Mouse (Mus musculus) NIH3T3 (cell line): ENCODE results near the gene Acsl3.

ENCODE experiments used
- DNase-seq: peaks from one replicate; pipeline ENCODE4 v3.0.0-alpha.2; 2012; ENCODE audit warnings: low read depth

The Acsl3 gene

GRCm38 (mm10) chr1:78686872-78687271, 29.2 kb downstream of the Acsl3 start:
- DNase-seq, result peak; percentile 47

GRCm38 (mm10) chr1:78688149-78688548, 30.5 kb downstream of the Acsl3 start:
- DNase-seq, result peak; percentile 39

- DNase-seq, result no peak
These were observed 37.1 kb downstream of the Acsl3 start for GRCm38 (mm10) chr1:78694503-78695258.

GRCm38 (mm10) chr1:78696305-78696704, 38.7 kb downstream of the Acsl3 start:
- DNase-seq, result no peak

GRCm38 (mm10) chr1:78696903-78697302, 39.3 kb downstream of the Acsl3 start:
- DNase-seq, result no peak

DNA sequence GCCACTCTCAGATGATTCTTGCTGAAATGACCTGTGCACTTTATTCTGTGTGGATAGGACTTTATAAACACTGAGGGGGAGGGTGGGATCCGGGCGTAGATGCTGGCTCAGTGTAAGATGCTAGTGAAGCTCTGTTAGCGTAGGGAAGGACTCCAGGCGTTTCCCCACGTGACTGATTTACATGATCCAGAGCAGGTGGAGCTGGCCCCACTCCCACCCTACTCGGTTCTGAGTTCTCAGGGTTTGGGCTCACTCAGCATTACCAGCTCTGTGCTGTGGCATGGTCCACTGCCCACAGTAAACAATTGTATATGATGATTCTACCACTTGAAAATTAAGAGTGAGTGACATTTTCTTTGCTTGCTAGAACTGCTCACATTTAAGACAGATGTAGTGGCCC, 40.5 kb downstream of the Acsl3 start:
- DNase-seq, result no peak

GRCm38 (mm10) chr1:78701740-78702139, 44.1 kb downstream of the Acsl3 start:
- peak; percentile 40 for DNase-seq

GRCm38 (mm10) chr1:78702282-78702963, 44.8 kb downstream of the Acsl3 start:
- peak; percentile 16 for DNase-seq

DNA sequence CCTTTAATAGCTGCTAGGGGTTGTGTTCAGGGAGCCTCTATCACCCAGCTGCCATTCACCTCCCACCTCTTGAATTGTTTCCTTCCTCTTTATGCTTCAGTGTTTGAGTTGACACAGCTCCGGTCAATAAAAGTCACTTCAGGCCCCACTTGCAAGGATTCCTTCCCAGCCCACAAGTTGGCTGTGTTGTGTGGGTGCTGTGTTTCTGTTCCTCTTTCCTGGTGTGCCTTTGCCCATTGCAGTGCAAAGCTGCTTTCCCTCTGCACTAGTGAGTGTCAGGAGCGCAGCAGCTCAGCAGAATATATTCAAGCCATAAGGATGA, 45.3 kb downstream of the Acsl3 start:
- DNase-seq, result no peak

DNA sequence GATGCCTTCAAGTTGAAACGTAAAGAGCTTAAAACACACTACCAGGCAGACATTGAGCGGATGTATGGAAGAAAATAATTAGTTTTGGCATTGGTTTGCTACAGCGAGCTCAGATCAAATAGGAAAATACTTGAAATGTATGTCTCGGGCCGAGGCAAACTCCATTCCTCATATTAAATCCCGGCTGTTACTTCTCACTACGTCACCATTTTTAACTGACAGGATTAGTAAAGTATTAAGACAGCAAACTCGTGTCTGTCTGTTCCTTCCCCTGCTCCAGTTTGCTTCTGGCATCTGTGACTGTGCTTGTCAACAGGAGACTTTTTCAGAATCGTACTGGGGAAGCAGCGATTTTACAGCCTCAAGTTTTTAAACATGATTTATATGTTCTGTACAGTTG, 48.7 kb downstream of the Acsl3 start:
- DNase-seq, result no peak

GRCm38 (mm10) chr1:78707280-78707679, 49.7 kb downstream of the Acsl3 start:
- peak; percentile 43 for DNase-seq

- peak; percentile 44 for DNase-seq
These were observed 52.4 kb downstream of the Acsl3 start for GRCm38 (mm10) chr1:78710026-78710425.

GRCm38 (mm10) chr1:78710613-78711329, 53.1 kb downstream of the Acsl3 start:
- DNase-seq, result no peak

DNA sequence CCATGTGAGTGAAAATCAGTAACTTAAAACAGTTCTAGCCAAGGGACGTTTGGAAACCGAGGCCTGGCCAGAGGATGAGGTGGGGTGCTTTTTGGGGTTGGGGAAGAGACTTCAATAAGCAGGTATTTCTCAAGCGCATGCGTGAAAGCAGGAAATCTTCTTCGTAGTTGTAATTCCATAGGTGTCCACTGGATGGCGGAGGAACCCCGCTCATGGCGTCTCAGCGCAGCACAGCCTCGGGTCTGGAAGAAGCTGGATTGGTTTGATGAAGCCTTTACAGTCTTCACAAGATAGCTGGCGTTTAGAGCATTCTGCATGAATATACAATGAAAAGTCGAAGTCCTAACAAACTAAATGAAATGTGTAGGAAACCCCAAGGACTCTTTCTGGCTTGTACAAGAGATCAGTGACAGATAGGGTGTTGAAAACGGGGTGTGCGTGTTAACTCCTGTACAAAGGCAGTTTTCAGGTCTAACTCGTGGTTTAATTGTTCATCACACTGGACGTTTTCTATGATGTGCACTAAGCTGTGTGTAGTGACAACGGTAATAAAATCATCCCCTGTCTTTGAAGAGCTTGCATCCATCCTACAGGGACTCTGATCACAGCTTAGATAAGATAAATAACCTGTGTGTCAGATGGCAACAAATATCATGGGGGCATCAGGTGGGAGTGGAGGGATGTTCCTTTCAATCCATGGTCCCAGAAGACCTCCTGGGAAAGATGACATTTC, 67.0 kb downstream of the Acsl3 start:
- DNase-seq, result peak; percentile 91

DNA sequence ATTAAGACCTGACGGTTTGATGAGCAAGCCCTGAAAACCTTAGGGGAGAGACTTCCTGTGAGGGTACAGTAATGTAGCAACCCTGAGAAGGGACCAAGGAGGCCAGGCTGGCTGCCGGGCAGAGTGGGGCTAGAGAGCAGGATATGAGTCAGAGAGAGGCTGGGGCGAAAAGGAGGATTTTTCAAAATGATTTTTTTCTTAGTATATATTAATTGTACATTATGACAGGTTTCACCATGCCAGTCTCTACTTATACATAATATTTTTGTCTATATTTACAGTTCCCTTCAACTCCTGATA, 67.5 kb downstream of the Acsl3 start:
- peak; percentile 44 for DNase-seq

DNA sequence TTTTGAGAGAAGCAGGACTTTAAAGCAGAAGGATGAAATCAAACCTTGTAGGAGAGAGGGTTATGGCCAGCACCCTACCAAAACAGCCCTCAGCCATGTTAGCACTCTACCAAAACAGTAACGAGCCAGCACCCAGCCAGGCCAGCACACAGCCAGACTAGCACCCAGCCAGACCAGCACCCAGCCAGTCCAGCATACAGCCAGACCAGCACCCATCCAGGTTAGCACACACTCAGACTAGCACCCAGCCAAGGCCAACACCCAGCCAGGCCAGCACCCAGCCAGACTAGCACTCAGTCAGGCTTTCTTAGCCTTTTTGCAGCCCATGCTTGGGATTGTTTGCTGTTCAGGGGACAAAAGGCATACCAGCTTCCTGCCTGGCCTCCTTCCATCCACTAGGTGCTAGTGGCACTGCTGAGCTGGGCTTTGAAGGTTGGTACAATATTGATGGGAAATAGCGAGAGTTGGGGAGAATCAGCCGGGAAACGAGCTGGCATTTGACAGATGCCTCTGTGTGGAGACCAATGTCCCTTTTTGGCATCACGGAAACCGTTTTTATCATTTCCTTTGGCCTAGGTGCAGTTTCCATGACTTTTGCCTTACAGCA, 68.1 kb downstream of the Acsl3 start:
- DNase-seq, result no peak

DNA sequence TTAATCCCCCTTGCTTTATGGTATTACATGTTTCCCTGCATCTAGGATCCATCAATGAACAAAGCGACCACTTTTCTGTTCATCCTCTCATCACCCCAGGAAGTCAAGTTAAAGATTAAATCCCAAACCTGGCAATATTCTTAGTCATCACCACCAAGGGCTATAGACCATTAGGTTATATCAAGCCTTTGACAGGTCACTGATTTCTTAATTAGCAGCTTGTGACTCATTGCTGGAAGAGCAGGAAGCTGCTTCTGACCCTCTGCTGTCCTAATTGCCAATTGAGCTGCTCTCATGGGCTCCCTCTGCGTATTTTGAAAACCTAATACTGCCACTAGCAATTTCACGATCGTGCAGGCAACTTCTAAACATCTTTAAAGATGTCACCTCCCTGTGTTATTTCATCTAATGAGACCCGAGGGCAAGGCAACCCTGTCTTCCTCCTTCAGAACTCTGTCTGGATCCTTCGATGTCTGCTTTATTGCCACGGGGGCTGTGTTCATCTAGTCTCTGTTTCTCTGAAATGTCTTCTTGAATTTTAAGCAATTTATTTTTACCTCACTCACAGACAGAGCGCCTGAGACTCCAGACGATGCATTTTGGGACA, 72.6 kb downstream of the Acsl3 start:
- DNase-seq, result no peak

DNA sequence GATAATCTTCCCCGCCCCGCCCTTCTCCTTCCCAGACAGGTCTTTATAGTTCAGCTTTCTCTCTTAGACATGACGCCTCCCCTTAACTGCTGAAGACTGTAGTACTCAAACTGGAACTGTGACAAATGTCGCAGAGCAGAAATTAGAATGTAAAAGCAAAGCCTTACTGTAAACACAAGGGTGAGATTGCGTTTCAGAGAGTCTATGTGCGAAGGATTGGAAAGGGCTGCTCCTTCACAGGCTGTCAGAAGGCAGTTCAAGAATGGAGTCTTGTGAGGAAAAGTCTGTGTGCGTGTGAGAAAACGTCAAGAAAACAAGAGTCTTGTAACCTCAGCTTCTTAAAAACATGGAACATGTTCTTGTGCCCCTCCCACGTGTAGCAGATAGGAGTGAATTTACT, 74.7 kb downstream of the Acsl3 start:
- DNase-seq, result no peak

DNA sequence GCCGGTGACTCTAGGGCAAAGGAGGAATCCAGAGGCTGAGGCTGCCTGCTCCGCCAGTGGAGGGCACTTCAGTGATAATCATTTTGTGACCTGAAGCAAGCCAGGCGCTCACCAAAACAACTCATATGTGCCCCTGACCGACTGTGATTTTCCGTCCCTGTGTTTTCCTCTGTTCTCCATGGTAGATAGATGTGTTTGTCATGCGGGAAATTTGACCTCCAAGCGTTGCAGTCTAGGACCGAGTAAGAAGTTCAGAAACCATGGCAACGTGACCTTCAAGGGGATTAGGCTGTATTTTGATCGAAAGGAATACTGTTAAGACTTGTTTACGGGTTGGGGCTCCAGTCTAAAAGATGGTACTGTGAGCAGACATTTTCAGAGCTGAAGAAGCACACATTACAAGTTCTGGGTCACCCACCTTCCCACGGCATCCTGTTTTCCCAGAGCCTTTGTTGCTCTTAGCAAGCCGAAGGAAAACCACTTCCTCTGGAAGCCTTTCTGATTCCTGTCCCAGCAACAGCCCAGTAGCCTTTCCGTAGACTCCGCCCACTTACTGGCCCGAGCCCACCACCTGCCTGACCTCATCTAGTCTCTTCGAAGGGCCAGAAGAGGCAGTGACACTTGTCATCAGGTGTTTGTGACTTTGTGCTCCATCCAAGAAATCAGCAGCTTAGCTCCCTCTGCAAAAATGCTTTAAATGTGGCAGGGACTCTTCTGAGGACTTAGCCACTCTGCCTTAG, 76.8 kb downstream of the Acsl3 start:
- no peak for DNase-seq

DNA sequence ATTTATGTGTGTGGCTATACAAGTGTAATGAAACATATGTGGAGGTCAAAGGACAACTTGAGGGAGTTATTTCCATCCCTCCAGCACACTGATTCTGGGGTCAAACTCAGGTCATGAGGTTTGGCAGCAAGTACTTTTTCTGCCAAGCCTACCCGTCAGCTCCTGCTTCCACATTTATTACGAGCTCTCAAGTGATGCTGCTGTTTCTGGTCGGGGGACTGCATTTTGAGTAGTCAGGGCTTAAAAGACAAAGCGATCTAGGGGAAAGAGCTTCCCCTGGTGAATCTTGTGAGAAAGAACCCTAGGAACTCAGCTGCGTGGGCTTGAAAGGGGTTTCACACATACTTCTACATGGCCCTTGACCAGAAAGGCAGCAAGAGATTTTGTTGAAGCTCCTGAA, 80.0 kb downstream of the Acsl3 start:
- no peak for DNase-seq

DNA sequence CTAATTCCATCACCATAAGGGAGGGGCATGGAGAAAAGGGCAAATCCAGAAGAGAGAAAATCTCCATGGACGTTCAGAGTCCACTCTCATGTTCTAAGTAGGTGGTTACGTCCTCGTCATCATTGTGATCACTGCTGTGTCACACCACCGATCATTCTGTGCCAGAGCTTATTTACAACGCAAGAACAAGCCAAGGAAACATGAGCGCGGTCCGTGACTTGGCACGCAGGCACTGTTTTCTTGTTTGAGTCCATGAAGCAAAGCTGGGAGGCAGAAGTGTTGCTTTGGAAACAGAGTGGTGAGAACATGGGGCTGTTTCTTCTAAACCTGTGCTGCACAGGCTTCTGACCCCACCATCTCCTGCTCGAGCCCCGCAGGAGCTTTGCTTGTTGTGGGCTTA, 83.1 kb downstream of the Acsl3 start:
- DNase-seq, result no peak
